Mouse (Mus musculus) lung, embryonic 15.5 days (tissue): ENCODE results near the gene Tnf. TPM values are rescaled to one million over a fixed set of nuclear protein-coding genes. Genes with fewer than 3 reads are reported as not detected.

ENCODE experiments used
- ATAC-seq: fragments of 200-750 bp; cut with Nextera tagmentation; 2 replicates; pipeline ENCODE4 v1.8.0; 2017; ENCODE audit warnings: moderate number of reproducible peaks, borderline replicate concordance; ENCODE audit not compliant: low FRiP score, low TSS enrichment; ENCODE audit errors: extremely low read depth
- H3K27ac ChIP-seq: fragments of 300-500 bp; sonication (generic); 2 replicates; pipeline ENCODE4 v1.5.1; 2015; ENCODE audit warnings: moderate library complexity, mild to moderate bottlenecking, inconsistent platforms
- H3K27me3 ChIP-seq: fragments of 300-500 bp; sonication (generic); 2 replicates; pipeline ENCODE4 v1.6.1; 2015; ENCODE audit warnings: inconsistent platforms
- H3K36me3 ChIP-seq: fragments of 300-500 bp; sonication (generic); 2 replicates; pipeline ENCODE4 v1.6.1; 2015; ENCODE audit warnings: inconsistent platforms
- H3K4me1 ChIP-seq: fragments of 300-500 bp; sonication (generic); 2 replicates; pipeline ENCODE4 v1.6.1; 2015; ENCODE audit warnings: inconsistent platforms
- H3K4me2 ChIP-seq: fragments of 300-500 bp; sonication (generic); 2 replicates; pipeline ENCODE4 v1.6.1; 2015; ENCODE audit warnings: inconsistent platforms, mild to moderate bottlenecking, moderate library complexity
- H3K4me3 ChIP-seq: fragments of 300-500 bp; sonication (generic); 2 replicates; pipeline ENCODE4 v1.5.1; 2015; ENCODE audit warnings: mild to moderate bottlenecking, inconsistent platforms
- H3K9ac ChIP-seq: fragments of 300-500 bp; sonication (generic); 2 replicates; pipeline ENCODE4 v1.6.1; 2015; ENCODE audit warnings: inconsistent platforms
- H3K9me3 ChIP-seq: fragments of 300-500 bp; sonication (generic); 2 replicates; pipeline ENCODE4 v1.6.1; 2016; ENCODE audit warnings: inconsistent platforms
- WGBS: fragments of 180-500 bp; shearing (Covaris S2); methylation state at CpG from one replicate; pipeline ENCODE4 v1.1.7; 2015; 5-methylcytosine and 5-hydroxymethylcytosine counted together
- polyA plus RNA-seq: library from polyadenylated mRNA; unstranded; fragments of >200 nt; fragmentation: Nextera tagmentation; extraction: Ambion mirVana; gene quantifications from 2 replicates; pipeline ENCODE4 v1.2.1, GENCODE M21; 2015

Tnf gene
- polyA plus RNA-seq: 0.16 TPM in 1 of 2 replicates, not detected in the other

DNA sequence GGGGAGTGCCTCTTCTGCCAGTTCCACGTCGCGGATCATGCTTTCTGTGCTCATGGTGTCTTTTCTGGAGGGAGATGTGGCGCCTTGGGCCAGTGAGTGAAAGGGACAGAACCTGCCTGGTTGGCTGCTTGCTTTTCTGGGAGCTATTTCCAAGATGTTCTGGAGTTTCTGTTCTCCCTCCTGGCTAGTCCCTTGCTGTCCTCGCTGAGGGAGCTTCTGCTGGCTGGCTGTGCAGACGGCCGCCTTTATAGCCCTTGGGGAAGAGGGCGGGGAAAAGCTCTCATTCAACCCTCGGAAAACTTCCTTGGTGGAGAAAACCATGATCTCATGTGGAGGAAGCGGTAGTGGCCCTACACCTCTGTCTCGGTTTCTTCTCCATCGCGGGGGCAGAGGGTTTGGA is at the start of gene Tnf:
Gene Tnf (minus strand): TSS at position 221 of the 400 bp plus-strand sequence.
- 33% methylated on average over 13 of the region's 13 CpGs for WGBS
- Histone ChIP-seq H3K4me2 (peak within 1 kb of the TSS; percentile 1; the same call in 1 of the 2 replicates), H3K9ac (no peak within 1 kb of the TSS), H3K27ac (no peak within 1 kb of the TSS), H3K4me1 (peaks cover 4% of the 10 kb centered on the region; the same call in 1 of the 2 replicates), H3K27me3 (peaks cover 71% of the 10 kb centered on the region), H3K9me3 (no peaks in the 10 kb centered on the region), H3K36me3 (no peaks in the 10 kb centered on the region), H3K4me3 (no peak within 1 kb of the TSS; the same call in 1 of the 2 replicates)
- no peak for ATAC-seq

DNA sequence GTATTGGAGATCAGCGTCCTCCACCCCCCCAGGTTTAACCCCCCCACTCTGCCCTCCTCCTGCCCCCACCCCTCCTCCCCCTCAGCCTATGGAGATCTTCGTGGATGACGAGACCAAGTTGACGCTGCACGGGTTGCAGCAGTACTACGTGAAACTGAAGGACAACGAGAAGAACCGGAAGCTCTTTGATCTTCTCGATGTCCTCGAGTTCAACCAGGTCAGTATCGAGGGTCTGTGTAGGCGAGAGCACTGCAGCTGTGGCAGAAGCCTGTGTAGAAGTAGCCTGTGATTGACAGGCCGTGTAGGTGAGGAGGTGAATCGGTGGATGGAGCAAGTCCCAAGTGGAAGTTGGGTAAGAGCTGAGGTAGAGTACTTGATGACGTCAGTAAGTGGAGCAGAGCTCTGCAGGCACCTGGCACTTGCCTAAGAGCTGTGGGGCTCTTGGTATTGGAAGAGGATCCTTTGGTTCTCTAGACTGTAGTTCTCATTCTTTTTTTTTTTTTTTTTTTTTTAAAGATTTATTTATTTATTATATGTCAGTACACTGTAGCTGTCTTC is 49.4 kb upstream of the Tnf start:
- Histone ChIP-seq H3K27me3 (no peaks in the 10 kb centered on the region), H3K36me3 (peaks cover 75% of the 10 kb centered on the region), H3K9ac (no peak overlapping the region), H3K4me2 (no peak overlapping the region), H3K4me3 (no peak overlapping the region), H3K9me3 (no peaks in the 10 kb centered on the region), H3K4me1 (0 out of 2 replicates have a peak, but pooled peaks cover 7% of the 10 kb centered on the region), H3K27ac (no peak overlapping the region)
- 0 out of 2 replicates have a peak, but pooled peaks have one; percentile 10 for ATAC-seq
- 47% methylated on average over 15 of the region's 15 CpGs for WGBS

DNA sequence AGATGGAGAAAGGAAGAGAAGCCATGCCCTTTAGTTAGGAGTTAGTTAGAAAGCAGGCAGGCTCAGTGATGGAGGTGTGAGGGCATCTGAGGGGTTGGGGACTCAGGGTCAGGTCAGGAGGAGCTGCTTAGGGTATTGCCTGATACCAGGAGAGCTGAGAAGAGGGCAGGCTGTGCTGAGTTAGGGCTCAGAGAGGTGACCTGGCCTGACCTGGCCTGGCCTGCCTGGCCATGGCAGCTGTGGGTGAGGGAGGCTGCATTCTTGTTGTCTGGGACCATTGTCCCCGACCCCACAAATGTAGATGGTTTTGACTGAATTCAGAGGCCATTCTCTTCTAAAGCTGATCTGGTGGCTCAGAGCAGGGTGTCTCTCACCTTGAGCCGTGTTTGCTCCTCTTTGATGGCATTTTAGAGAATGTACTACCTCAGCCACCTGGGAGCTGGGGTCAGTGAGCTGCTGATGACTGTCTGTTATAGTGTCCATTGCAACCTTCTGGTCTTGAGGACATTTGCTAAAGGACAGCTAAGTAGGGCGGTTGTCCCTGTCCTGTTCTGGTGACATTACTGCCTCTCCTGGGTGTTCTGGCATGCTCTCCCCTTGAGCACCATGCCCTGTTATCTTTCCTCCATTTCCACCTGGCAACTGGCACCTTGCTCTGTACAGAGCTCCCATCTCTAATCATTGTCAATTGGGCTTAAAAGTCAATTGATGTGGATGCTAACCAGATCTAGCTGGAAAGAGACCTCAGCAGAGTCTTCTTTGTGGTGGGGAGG is 48.7 kb upstream of the Tnf start:
- ATAC-seq: no peak
- Histone ChIP-seq H3K9ac (no peak overlapping the region), H3K27me3 (no peaks in the 10 kb centered on the region), H3K4me2 (no peak overlapping the region), H3K4me3 (no peak overlapping the region), H3K27ac (no peak overlapping the region), H3K36me3 (peaks cover 82% of the 10 kb centered on the region), H3K9me3 (no peaks in the 10 kb centered on the region), H3K4me1 (peaks cover 13% of the 10 kb centered on the region)
- WGBS: 84% methylated on average over 3 of the region's 3 CpGs

DNA sequence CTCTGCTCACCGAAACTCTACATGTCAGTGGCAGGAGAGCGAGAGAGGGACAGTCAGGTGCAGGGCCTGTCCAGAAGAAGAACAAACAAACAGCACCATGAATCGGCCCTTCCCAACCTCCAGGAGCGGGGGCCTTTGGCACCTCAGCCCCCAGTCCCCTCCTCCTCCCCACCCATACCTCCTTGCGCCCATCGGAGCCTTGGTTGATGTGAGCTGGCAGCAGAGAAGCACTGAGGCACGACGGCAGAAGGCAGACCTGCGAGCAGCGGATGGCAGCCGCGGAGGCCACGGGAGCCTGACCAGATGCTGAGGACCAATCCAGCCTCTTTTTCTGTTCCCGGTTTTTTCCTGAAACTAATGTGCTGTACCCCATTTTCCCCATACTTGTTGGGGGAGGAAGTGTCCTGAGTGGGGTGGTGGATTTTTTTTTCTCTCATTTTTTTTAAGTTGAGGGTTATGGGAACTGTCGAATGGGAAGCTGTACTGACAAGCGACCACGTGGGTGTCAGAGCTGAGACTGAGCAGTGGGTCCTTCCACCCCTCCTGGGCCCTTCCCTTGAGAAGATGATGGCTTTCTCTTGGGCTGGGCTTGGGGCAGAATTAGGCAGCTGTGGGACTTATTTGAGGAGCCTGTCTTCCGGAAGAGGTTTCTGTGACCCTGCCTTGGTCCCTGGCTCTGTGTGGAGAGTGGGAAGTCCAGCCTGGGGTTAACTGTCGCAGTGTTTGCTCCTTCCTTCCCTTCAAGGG is 47.8 kb upstream of the Tnf start:
- no peak overlapping the region for H3K4me2 ChIP-seq
- 87% methylated on average over 19 of the region's 19 CpGs for WGBS
- H3K9ac ChIP-seq: no peak overlapping the region
- no peaks in the 10 kb centered on the region for H3K9me3 ChIP-seq
- ATAC-seq: no peak
- H3K27ac ChIP-seq: no peak overlapping the region
- peaks cover 21% of the 10 kb centered on the region for H3K4me1 ChIP-seq
- H3K4me3 ChIP-seq: no peak overlapping the region
- no peaks in the 10 kb centered on the region for H3K27me3 ChIP-seq
- peaks cover 91% of the 10 kb centered on the region for H3K36me3 ChIP-seq

DNA sequence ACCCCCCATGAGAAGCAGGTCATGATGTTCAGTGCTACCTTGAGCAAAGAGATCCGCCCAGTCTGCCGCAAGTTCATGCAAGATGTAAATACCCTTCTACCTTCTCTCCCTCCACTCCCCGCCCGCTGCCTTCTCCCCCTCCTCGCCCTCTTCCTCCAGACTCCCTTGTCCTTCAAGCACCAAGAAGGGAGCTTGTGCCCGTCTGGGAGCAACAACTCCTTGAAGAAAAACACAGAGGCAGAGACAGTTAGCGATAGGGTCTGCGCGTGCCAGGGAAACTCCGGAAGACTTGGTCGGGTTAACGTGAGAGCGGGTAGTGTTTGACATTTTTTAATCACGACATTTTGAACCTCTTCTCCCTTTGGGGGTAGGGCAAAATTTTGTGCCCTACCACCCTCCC is 47.2 kb upstream of the Tnf start:
- H3K9me3 ChIP-seq: no peaks in the 10 kb centered on the region
- no peaks in the 10 kb centered on the region for H3K27me3 ChIP-seq
- peaks cover 27% of the 10 kb centered on the region for H3K4me1 ChIP-seq
- no peak overlapping the region for H3K27ac ChIP-seq
- no peak overlapping the region for H3K9ac ChIP-seq
- no peak overlapping the region for H3K4me2 ChIP-seq
- peaks cover 97% of the 10 kb centered on the region for H3K36me3 ChIP-seq
- 79% methylated on average over 14 of the region's 14 CpGs for WGBS
- no peak for ATAC-seq
- H3K4me3 ChIP-seq: no peak overlapping the region

DNA sequence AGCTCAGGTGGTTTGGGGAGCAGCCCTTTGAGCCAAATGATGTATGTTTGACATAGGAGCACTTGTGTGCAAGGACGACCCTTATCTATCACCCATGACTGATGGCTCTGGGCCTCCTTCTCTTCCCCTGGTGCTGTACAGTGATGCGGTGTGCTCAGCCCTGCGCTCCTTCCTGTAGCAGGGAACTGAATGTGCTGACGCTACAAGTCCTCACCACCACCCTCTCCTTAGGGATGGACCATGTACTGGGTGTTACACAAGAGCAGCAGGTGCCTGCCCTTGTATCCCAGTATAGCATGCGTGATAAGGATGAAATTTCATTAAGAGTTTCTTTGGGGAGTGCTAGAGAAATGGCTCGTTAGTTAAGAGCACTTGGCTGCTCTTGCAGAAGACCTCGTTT is 45.3 kb upstream of the Tnf start:
- Histone ChIP-seq H3K4me2 (no peak overlapping the region), H3K9ac (no peak overlapping the region), H3K4me3 (no peak overlapping the region), H3K4me1 (peaks cover 37% of the 10 kb centered on the region), H3K27me3 (no peaks in the 10 kb centered on the region), H3K36me3 (peaks cover 89% of the 10 kb centered on the region), H3K9me3 (no peaks in the 10 kb centered on the region), H3K27ac (no peak overlapping the region)
- ATAC-seq: no peak
- WGBS: 73% methylated on average over 7 of the region's 7 CpGs

DNA sequence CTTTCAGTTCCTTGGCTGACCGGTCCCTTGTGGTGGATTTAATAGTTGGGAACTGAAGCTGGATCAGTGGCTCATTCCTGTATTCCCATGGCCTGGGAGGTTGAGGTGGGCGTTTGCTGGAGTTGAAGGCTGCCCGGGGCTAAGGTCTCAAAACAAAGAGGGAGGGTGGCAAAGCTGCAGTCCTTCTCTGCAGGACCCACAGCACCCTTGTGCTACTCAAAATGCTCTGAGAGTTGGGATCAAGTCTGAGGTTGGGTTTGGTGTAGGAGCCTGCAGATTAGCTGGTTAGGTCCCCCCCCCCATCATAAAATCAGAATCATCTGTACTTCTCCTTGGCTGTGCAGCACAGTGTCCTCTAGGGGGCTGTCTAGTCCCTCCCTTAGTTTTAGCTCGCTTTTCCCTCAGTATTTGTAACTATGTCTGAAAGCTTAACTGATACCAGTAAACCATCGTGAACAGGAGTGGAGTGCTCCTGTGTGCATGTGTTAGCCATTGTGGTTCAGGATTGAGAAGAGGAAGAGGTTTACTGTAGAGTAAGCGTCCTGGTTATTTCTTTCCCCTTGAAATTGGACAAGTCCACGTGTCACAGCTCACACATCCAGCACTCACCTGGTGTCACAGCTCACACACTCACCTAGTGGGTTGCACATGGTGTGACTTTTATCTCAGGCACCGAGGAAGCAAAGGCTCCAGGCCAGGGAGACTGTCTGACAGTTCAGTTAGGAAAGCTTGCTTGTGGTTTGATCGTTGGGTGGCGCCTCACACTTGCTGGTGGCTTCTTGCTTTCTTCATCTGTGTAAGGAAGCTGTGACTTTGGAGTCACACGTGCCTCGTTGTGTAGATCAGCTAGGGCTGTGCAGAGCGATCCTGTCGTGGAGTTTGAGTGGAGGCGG is 44.2 kb upstream of the Tnf start:
- no peaks in the 10 kb centered on the region for H3K27me3 ChIP-seq
- H3K4me2 ChIP-seq: peak overlapping the region; percentile 80; the same call in 1 of the 2 replicates
- peaks cover 38% of the 10 kb centered on the region for H3K4me1 ChIP-seq
- no peaks in the 10 kb centered on the region for H3K9me3 ChIP-seq
- no peak overlapping the region for H3K9ac ChIP-seq
- WGBS: 73% methylated on average over 15 of the region's 15 CpGs
- H3K36me3 ChIP-seq: peaks cover 79% of the 10 kb centered on the region
- ATAC-seq: no peak
- H3K4me3 ChIP-seq: no peak overlapping the region
- H3K27ac ChIP-seq: no peak overlapping the region

DNA sequence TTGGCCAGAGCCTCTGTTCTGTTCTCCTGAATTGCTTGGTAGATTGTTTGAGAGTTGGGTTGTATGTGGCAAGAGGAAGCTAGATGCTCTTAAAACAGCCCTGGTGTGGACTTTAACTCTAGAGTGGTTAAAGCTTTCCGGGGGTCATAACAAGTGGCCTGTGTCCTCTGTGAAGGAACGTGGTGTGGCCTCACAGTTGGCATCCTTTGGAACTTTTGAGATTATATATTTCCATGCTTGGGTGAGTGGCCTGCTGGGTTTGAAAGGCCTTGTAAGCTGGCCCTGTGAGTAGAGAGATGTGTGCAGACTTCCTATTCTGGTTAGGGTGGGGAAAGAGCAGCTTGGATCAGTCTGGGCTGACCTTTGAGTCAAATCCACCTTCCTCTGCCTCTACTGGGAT is 43.2 kb upstream of the Tnf start:
- Histone ChIP-seq H3K9me3 (no peaks in the 10 kb centered on the region), H3K36me3 (peaks cover 69% of the 10 kb centered on the region), H3K27me3 (no peaks in the 10 kb centered on the region), H3K4me1 (peaks cover 47% of the 10 kb centered on the region), H3K9ac (0 out of 2 replicates have a peak overlapping the region, but pooled peaks have one; percentile 11), H3K27ac (no peak overlapping the region), H3K4me2 (peak overlapping the region; percentile 80; the same call in 1 of the 2 replicates), H3K4me3 (no peak overlapping the region)
- ATAC-seq: no peak
- 53% methylated on average over 2 of the region's 2 CpGs for WGBS

DNA sequence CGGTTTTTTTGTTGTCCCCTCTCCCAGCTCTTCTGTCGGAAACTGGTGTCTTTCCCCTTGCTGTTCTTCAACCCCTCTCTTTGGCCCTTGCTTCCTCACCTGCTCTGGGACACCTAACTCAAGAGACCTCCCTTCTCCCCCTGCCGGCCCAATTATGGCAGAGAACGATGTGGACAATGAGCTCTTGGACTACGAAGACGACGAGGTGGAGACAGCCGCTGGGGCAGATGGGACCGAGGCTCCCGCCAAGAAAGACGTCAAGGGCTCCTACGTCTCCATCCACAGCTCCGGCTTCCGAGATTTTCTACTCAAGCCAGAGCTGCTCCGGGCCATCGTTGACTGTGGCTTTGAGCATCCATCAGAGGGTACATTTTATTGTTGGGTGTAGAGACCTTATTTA is 41.3 kb upstream of the Tnf start:
- Histone ChIP-seq H3K27ac (peak overlapping the region; percentile 98), H3K9ac (peak overlapping the region; percentile 94), H3K4me1 (peaks cover 47% of the 10 kb centered on the region), H3K4me2 (peak overlapping the region; percentile 80), H3K27me3 (no peaks in the 10 kb centered on the region), H3K9me3 (no peaks in the 10 kb centered on the region), H3K4me3 (peak overlapping the region; percentile 81), H3K36me3 (peaks cover 50% of the 10 kb centered on the region)
- no peak for ATAC-seq
- 5% methylated on average over 16 of the region's 16 CpGs for WGBS

DNA sequence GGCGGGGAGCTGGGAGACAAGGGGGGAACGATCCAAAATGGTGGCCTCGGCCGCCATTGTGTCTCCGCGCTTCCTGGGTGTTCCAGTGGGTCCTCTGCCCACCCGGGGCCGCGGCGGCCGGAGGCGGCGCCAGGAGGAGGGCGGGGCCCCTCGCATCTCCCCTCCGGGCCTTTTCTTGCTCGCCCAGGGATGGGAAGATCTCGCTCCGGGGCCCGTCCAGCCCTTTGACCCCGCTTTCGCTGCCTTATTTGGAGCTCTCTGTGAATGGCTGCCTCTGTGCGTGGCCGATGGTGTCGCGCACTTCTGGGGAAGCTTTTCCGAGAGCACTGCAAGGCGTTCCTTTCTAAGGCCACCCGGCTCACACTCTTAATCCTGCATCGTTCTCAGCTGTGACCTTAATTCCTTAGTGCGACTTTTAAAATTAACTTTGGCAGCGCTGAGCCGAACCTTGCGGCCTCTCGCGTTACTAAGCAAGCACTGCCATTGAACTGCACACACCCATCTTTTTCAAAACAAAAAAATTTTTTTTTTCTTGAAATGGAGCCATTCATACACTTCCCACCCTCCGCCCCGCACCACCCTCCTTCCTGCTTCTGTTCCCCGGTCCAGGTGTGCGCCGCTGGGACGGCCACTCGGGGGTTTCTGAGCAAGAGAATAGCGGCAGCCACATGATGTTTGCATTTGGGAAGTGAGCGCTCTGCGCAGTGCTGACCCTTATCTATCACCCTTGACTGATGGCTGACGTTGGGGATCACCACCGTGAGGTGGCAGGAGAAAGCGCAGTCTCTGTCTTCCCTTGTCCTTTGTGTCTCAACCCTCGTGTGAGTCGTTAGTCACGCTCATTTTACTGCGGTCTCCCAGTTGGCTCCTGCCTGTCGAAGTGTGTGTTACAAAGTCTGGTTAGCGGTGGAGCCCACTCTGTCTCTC is 40.5 kb upstream of the Tnf start:
- peak overlapping the region; percentile 81 for H3K4me3 ChIP-seq
- peak overlapping the region; percentile 94 for H3K9ac ChIP-seq
- no peaks in the 10 kb centered on the region for H3K27me3 ChIP-seq
- H3K27ac ChIP-seq: peak overlapping the region; percentile 98
- H3K36me3 ChIP-seq: peaks cover 45% of the 10 kb centered on the region
- peak; percentile 48 for ATAC-seq
- no peaks in the 10 kb centered on the region for H3K9me3 ChIP-seq
- H3K4me2 ChIP-seq: peak overlapping the region; percentile 80
- peaks cover 47% of the 10 kb centered on the region for H3K4me1 ChIP-seq
- WGBS: under 1% methylated on average over 55 of the region's 55 CpGs
